Mouse (Mus musculus) duodenum, adult 2 months (tissue): ENCODE data around the gene Gm20817. TPM values are rescaled to one million over a fixed set of nuclear protein-coding genes. Genes with fewer than 3 reads are reported as not detected.

Source experiments
- polyA plus RNA-seq: library from polyadenylated mRNA; depleted of rRNA; stranded (reverse); fragments of >200 nt; gene quantifications from 2 replicates; pipeline ENCODE4 v1.2.3, GENCODE M21; 2012; ENCODE audit warnings: low replicate concordance; rRNA removed

The Gm20817 gene
- not detected in 2 replicates for polyA plus RNA-seq

DNA sequence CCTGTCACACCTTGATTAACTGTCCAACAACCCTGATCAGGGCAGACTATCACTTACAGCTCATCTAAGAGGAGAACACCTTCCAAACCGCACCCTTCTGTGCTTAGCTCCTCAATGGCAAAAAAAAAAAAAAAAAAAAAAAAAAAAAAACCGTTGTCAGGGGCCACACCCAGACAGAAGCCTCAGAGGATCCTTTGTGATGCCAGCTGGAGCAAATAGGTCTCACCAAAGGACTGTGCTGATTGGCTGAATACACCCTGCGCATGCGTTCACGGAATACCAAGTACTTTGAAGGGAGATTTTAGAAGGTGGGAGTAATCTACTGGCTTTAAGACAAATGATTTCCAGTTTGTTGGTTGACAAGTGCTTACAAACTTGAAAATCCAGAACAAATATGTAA lies at the start of gene Gm20817:
Gene Gm20817 (minus strand): TSS at position 101 of the 400 bp plus-strand sequence.

